Mouse (Mus musculus) heart, embryonic 16.5 days (tissue): ENCODE results near the gene Pip4k2c. TPM values are rescaled to one million over a fixed set of nuclear protein-coding genes. Genes with fewer than 3 reads are reported as not detected.

Experiments used
- ATAC-seq: fragments of 200-750 bp; cut with Nextera tagmentation; replicated peaks from 2 replicates; pipeline ENCODE4 v1.8.0; 2017; ENCODE audit warnings: moderate number of reproducible peaks; ENCODE audit not compliant: insufficient read depth, low FRiP score; ENCODE audit errors: extremely low read depth
- H3K27ac ChIP-seq: fragments of 300-500 bp; sonication (generic); 2 replicates; pipeline ENCODE4 v1.5.1; 2014; ENCODE audit warnings: mild to moderate bottlenecking, low read length, control low read depth, moderate library complexity
- H3K27me3 ChIP-seq: fragments of 300-500 bp; sonication (generic); 2 replicates; pipeline ENCODE4 v1.6.1; 2014; ENCODE audit warnings: low read length, mixed read lengths; ENCODE audit not compliant: control insufficient read depth, insufficient read depth
- H3K36me3 ChIP-seq: fragments of 300-500 bp; sonication (generic); 2 replicates; pipeline ENCODE4 v1.6.1; 2014; ENCODE audit not compliant: control insufficient read depth, insufficient read depth
- H3K4me1 ChIP-seq: fragments of 300-500 bp; sonication (generic); 2 replicates; pipeline ENCODE4 v1.6.1; 2014; ENCODE audit warnings: low read length, mixed read lengths; ENCODE audit not compliant: control insufficient read depth, insufficient read depth
- H3K4me2 ChIP-seq: fragments of 300-500 bp; sonication (generic); 2 replicates; pipeline ENCODE4 v1.6.1; 2014; ENCODE audit warnings: low read depth, mild to moderate bottlenecking, control low read depth, low read length
- H3K4me3 ChIP-seq: fragments of 300-500 bp; sonication (generic); 2 replicates; pipeline ENCODE4 v1.5.1; 2014; ENCODE audit warnings: mild to moderate bottlenecking, control low read depth, low read length
- H3K9ac ChIP-seq: fragments of 300-500 bp; sonication (generic); 2 replicates; pipeline ENCODE4 v1.6.1; 2014; ENCODE audit warnings: low read length, control low read depth
- H3K9me3 ChIP-seq: fragments of 300-500 bp; sonication (generic); replicated peaks from 2 replicates; pipeline ENCODE4 v1.6.1; 2016; ENCODE audit warnings: low read length; ENCODE audit not compliant: control insufficient read depth
- WGBS: fragments of 180-500 bp; shearing (Covaris S2); extraction: QIAGEN DNeasy Blood & Tissue Kit; methylation state at CpG from one replicate; pipeline ENCODE4 v1.1.7; 2014; 5-methylcytosine and 5-hydroxymethylcytosine counted together
- polyA plus RNA-seq: library from polyadenylated mRNA; unstranded; fragments of >200 nt; fragmentation: Nextera tagmentation; extraction: Ambion mirVana; gene quantifications from 2 replicates; pipeline ENCODE4 v1.2.1, GENCODE M21; 2015

The Pip4k2c gene
- polyA plus RNA-seq, 1 experiment from 2014 or later: 27.2 TPM

GRCm38 (mm10) chr10:127214422-127214803, 3.0 kb upstream of the Pip4k2c start:
- Histone ChIP-seq H3K4me2 (no peak overlapping the region), H3K4me1 (peaks cover 11% of the 10 kb centered on the region), H3K4me3 (no peak overlapping the region), H3K27ac (no peak overlapping the region), H3K27me3 (no peaks in the 10 kb centered on the region), H3K9ac (no peak overlapping the region), H3K36me3 (no peaks in the 10 kb centered on the region), H3K9me3 (no peaks in the 10 kb centered on the region)
- WGBS: 50% methylated on average over 1 of the region's 1 CpGs
- no peak for ATAC-seq

GRCm38 (mm10) chr10:127213704-127214421, 2.5 kb upstream of the Pip4k2c start:
- Histone ChIP-seq H3K4me3 (no peak overlapping the region), H3K27ac (no peak overlapping the region), H3K27me3 (no peaks in the 10 kb centered on the region), H3K9me3 (no peaks in the 10 kb centered on the region), H3K36me3 (no peaks in the 10 kb centered on the region), H3K9ac (no peak overlapping the region), H3K4me1 (peaks cover 15% of the 10 kb centered on the region), H3K4me2 (no peak overlapping the region)
- no peak for ATAC-seq
- 77% methylated on average over 13 of the region's 13 CpGs for WGBS

DNA sequence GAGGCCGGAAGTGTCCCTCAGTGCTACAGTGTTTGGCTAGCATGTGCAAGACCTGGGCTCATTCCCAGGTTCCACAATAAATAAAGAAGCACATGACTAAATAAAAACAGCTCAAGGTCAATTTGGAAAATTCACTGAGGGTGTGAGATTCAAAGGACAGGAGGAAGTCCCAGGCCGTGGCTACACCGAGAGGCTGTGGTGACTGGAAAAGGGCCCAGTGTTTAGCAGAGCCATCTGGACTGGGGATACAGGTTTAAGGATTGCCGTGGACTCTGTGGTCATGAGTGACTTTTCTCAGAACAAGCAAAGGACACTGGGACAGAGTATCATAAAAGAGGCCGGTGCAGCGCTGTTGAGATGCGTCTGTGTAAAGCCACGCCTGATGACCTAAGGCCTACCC, 1.9 kb upstream of the Pip4k2c start:
- Histone ChIP-seq H3K27me3 (no peaks in the 10 kb centered on the region), H3K4me2 (no peak overlapping the region), H3K9ac (no peak overlapping the region), H3K4me1 (peaks cover 16% of the 10 kb centered on the region), H3K9me3 (no peaks in the 10 kb centered on the region), H3K27ac (no peak overlapping the region), H3K36me3 (no peaks in the 10 kb centered on the region), H3K4me3 (no peak overlapping the region)
- ATAC-seq: no peak
- WGBS: 92% methylated on average over 8 of the region's 8 CpGs

DNA sequence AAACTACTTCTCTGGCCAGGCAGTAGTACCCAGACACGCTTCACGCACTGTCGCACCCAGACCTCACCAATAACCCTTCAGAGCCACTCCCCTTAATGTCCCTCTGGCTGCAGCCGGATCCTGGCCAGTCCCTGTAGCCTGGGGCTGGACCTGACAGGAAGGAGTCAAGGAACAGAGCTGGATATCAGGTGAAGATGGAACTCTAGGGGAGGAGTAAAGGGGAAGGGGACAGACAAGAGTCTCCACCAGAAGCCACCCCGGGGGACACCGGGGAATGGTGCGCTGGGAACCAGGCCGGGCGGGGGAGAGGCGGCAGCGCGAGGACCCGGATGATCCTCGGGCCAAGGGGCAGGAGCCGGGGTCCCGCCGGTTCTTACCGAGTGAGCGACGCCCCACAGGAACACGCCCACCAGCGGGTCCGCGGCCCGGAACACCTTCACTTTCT, 402 bp downstream of the Pip4k2c start:
- no peaks in the 10 kb centered on the region for H3K36me3 ChIP-seq
- peak overlapping the region; percentile 92 for H3K4me2 ChIP-seq
- peak overlapping the region; percentile 88 for H3K9ac ChIP-seq
- peaks cover 16% of the 10 kb centered on the region for H3K4me1 ChIP-seq
- H3K27me3 ChIP-seq: no peaks in the 10 kb centered on the region
- under 1% methylated on average over 25 of the region's 25 CpGs for whole genome bisulfite sequencing
- peak; percentile 44 for ATAC-seq
- H3K9me3 ChIP-seq: no peaks in the 10 kb centered on the region
- peak overlapping the region; percentile 30; the same call in 1 of the 2 replicates for H3K27ac ChIP-seq
- peak overlapping the region; percentile 92 for H3K4me3 ChIP-seq

DNA sequence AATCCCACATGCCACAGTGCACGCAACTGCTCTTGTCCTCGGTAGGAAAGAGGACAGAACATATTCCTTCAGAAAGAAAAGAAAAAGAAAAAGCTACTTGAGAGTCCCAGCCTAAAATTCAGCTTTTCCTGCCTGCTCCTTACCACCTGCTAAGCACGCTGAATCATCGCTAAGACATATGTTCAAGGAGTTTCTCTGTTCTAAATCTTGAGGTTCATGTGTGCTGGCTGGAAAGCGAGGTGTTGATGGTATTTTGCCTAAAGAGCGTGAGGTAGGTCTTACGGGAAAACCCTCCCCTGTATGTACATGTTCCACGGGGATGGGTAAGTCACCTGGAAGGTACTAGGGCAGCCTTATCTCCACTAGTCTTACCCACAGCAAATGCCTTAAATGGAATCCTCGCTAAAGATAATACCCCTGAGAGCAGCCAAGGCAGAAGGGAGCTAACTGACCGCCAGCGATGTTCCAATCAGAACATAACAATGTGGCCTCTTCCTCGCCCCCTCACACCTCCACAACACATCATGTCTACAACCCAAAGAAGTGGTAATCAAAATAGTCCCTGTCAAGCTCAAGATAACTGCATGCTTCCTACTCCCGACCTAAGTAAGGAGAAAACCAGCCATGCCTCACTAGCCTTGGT, 1.3 kb downstream of the Pip4k2c start:
- Histone ChIP-seq H3K27me3 (no peaks in the 10 kb centered on the region), H3K4me2 (peak overlapping the region; percentile 92), H3K4me3 (peak overlapping the region; percentile 92), H3K36me3 (no peaks in the 10 kb centered on the region), H3K9me3 (no peaks in the 10 kb centered on the region), H3K4me1 (peaks cover 16% of the 10 kb centered on the region), H3K9ac (no peak overlapping the region), H3K27ac (no peak overlapping the region)
- 77% methylated on average over 13 of the region's 13 CpGs for WGBS
- no peak for ATAC-seq

DNA sequence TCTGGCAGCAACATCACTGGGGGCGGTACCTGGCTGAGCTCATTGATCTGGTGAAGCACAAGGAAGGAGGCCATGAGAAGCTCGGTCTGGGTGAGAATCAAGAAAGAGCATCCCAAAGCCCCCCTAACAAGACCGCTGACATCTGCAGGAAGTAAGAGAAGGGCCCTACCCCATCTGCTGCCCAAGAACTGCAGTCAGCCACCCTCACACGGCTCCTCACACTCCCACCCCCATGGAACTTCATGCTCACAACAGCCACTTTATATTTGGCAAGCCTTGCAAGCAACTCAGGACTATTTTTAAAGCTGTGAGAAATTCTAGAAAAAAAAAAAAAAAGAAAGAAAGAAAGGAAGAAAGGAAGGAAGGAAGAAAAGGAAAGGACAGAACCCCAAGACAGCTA, 2.5 kb downstream of the Pip4k2c start:
- no peak for ATAC-seq
- no peaks in the 10 kb centered on the region for H3K27me3 ChIP-seq
- 0 out of 2 replicates have a peak, but pooled peaks cover 1% of the 10 kb centered on the region for H3K36me3 ChIP-seq
- WGBS: 72% methylated on average over 4 of the region's 4 CpGs
- H3K9me3 ChIP-seq: no peaks in the 10 kb centered on the region
- no peak overlapping the region; the same call in 1 of the 2 replicates for H3K9ac ChIP-seq
- H3K4me1 ChIP-seq: peaks cover 16% of the 10 kb centered on the region
- H3K4me2 ChIP-seq: no peak overlapping the region
- H3K27ac ChIP-seq: no peak overlapping the region; the same call in 1 of the 2 replicates
- H3K4me3 ChIP-seq: no peak overlapping the region

DNA sequence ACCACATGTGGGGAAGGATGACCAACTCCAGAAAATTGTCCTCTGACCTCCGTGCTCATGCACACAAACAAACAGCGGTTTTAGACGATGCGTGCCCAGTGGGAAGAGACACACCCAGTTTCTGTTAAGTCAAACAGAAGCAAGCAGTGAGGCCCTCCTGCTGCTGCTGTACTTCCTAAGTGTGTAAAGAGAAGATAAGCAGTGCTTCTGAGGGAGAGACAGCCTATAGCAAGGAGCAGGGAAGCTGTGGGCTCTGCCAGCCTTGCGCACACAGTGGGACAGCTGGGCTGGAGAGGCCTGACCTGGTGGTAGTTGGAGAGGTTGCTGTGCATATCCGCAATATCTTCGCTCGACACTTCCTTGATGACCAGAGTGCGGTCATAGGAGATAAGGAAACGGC, 6.0 kb downstream of the Pip4k2c start:
- no peaks in the 10 kb centered on the region for H3K27me3 ChIP-seq
- 78% methylated on average over 10 of the region's 10 CpGs for WGBS
- peaks cover 10% of the 10 kb centered on the region for H3K4me1 ChIP-seq
- peaks cover 11% of the 10 kb centered on the region for H3K36me3 ChIP-seq
- no peaks in the 10 kb centered on the region for H3K9me3 ChIP-seq
- no peak overlapping the region for H3K27ac ChIP-seq
- H3K9ac ChIP-seq: no peak overlapping the region
- H3K4me2 ChIP-seq: no peak overlapping the region
- ATAC-seq: no peak
- no peak overlapping the region for H3K4me3 ChIP-seq

GRCm38 (mm10) chr10:127204589-127204988, 6.8 kb downstream of the Pip4k2c start:
- H3K27me3 ChIP-seq: no peaks in the 10 kb centered on the region
- no peak overlapping the region for H3K4me3 ChIP-seq
- no peak overlapping the region for H3K27ac ChIP-seq
- WGBS: 85% methylated on average over 5 of the region's 5 CpGs
- H3K4me2 ChIP-seq: no peak overlapping the region
- ATAC-seq: no peak
- no peak overlapping the region for H3K9ac ChIP-seq
- H3K36me3 ChIP-seq: peaks cover 11% of the 10 kb centered on the region
- H3K4me1 ChIP-seq: peaks cover 5% of the 10 kb centered on the region; the same call in 1 of the 2 replicates
- H3K9me3 ChIP-seq: no peaks in the 10 kb centered on the region

GRCm38 (mm10) chr10:127203106-127203505, 8.3 kb downstream of the Pip4k2c start:
- ATAC-seq: no peak
- no peak overlapping the region for H3K4me2 ChIP-seq
- H3K4me1 ChIP-seq: no peaks in the 10 kb centered on the region
- no peaks in the 10 kb centered on the region for H3K9me3 ChIP-seq
- H3K27ac ChIP-seq: no peak overlapping the region
- H3K36me3 ChIP-seq: peaks cover 11% of the 10 kb centered on the region
- no peak overlapping the region for H3K4me3 ChIP-seq
- H3K27me3 ChIP-seq: no peaks in the 10 kb centered on the region
- WGBS: 81% methylated on average over 3 of the region's 3 CpGs
- no peak overlapping the region for H3K9ac ChIP-seq
